Mouse (Mus musculus) limb, embryonic 14.5 days (tissue): ENCODE measurements around the gene Ppp4r4. TPM values are rescaled to one million over a fixed set of nuclear protein-coding genes. Genes with fewer than 3 reads are reported as not detected.
"Not testable (repeated sequence)": the region's sequence is repeated elsewhere in the genome, so short reads cannot be mapped to it uniquely, and the experiment has no call there.

Source experiments
- ATAC-seq: fragments of 200-750 bp; cut with Nextera tagmentation; 2 replicates; pipeline ENCODE4 v1.8.0; 2017; ENCODE audit warnings: low read depth, moderate number of reproducible peaks, moderate TSS enrichment; ENCODE audit not compliant: low FRiP score
- DNase-seq: peaks from one replicate; pipeline ENCODE4 v3.0.0-alpha.2; 2015; ENCODE audit warnings: low spot score
- H3K27ac ChIP-seq: fragments of 300-500 bp; sonication (generic); replicated peaks from 2 replicates; pipeline ENCODE4 v1.5.1; 2014; ENCODE audit warnings: low read depth, mild to moderate bottlenecking, low read length, moderate library complexity, mixed read lengths
- H3K27me3 ChIP-seq: fragments of 300-500 bp; sonication (generic); 2 replicates; pipeline ENCODE4 v1.6.1; 2014; ENCODE audit warnings: low read length, mixed read lengths; ENCODE audit not compliant: control insufficient read depth, insufficient read depth
- H3K36me3 ChIP-seq: fragments of 300-500 bp; sonication (generic); 2 replicates; pipeline ENCODE4 v1.6.1; 2014; ENCODE audit warnings: mild to moderate bottlenecking, low read length, moderate library complexity, mixed read lengths; ENCODE audit not compliant: control insufficient read depth, insufficient read depth
- H3K4me1 ChIP-seq: fragments of 300-500 bp; sonication (generic); 2 replicates; pipeline ENCODE4 v1.6.1; 2014; ENCODE audit warnings: antibody characterized with exemption, low read length, mixed read lengths; ENCODE audit not compliant: control insufficient read depth, insufficient read depth
- H3K4me2 ChIP-seq: fragments of 300-500 bp; sonication (generic); replicated peaks from 2 replicates; pipeline ENCODE4 v1.6.1; 2014; ENCODE audit warnings: low read depth, mild to moderate bottlenecking, low read length, moderate library complexity; ENCODE audit not compliant: severe bottlenecking
- H3K4me3 ChIP-seq: fragments of 300-500 bp; sonication (generic); replicated peaks from 2 replicates; pipeline ENCODE4 v1.5.1; 2014; ENCODE audit warnings: low read length
- H3K9ac ChIP-seq: fragments of 300-500 bp; sonication (generic); 2 replicates; pipeline ENCODE4 v1.6.1; 2014; ENCODE audit warnings: mild to moderate bottlenecking, low read depth, low read length, moderate library complexity; ENCODE audit not compliant: severe bottlenecking
- H3K9me3 ChIP-seq: fragments of 300-500 bp; sonication (generic); 2 replicates; pipeline ENCODE4 v1.6.1; 2016; ENCODE audit warnings: low read length; ENCODE audit not compliant: control insufficient read depth
- POLR2A ChIP-seq: fragments of 200-500 bp; IDR thresholded peaks from 2 replicates; pipeline ENCODE4 v1.8.0; 2012; ENCODE audit warnings: inconsistent platforms, mild to moderate bottlenecking, moderate library complexity, borderline replicate concordance; ENCODE audit not compliant: insufficient read depth, insufficient read length; ENCODE audit errors: extremely low read depth
- WGBS: fragments of 180-500 bp; shearing (Covaris S2); extraction: QIAGEN DNeasy Blood & Tissue Kit; methylation state at CpG from one replicate; pipeline ENCODE4 v1.1.7; 2014; 5-methylcytosine and 5-hydroxymethylcytosine counted together
- polyA plus RNA-seq, 2 experiments: library from polyadenylated mRNA; depleted of rRNA in 1 of 2; stranded (reverse) in 1 of 2; unstranded in 1 of 2; fragments of >200 nt; fragmentation: Nextera tagmentation in 1 of 2; extraction: Ambion mirVana in 1 of 2; gene quantifications; 2 replicates each; pipeline versions ENCODE4 v1.2.1 to v1.2.3; 2012 to 2014

Ppp4r4 gene
- polyA plus RNA-seq, 2 experiments, result 0.62 to 1.9 TPM

- ATAC-seq (no peak), DNase-seq (no peak)
- Histone ChIP-seq H3K4me3 (no peak overlapping the region), H3K27me3 (no peaks in the 10 kb centered on the region), H3K27ac (no peak overlapping the region), H3K9ac (no peak overlapping the region), H3K36me3 (no peaks in the 10 kb centered on the region), H3K4me2 (no peak overlapping the region), H3K4me1 (no peaks in the 10 kb centered on the region), H3K9me3 (no peaks in the 10 kb centered on the region)
- 84% methylated on average over 5 of the region's 5 CpGs for WGBS
- no peak for TF ChIP-seq POLR2A
These were observed 128.0 kb downstream of the Ppp4r4 start for GRCm38 (mm10) chr12:103660076-103660475.

- DNase-seq, H3K27me3 ChIP-seq, H3K4me3 ChIP-seq, H3K9ac ChIP-seq, H3K27ac ChIP-seq, ATAC-seq, H3K36me3 ChIP-seq, H3K9me3 ChIP-seq, H3K4me2 ChIP-seq, H3K4me1 ChIP-seq: not testable (repeated sequence)
These were observed 130.0 kb downstream of the Ppp4r4 start for GRCm38 (mm10) chr12:103662053-103662452.

Other genes starting within 250 kb of the Ppp4r4 start
- gene Fam181a, start 221.3 kb upstream of the Ppp4r4 start, polyA plus RNA-seq (2012; rRNA removed), result 0.16 and 0.31 TPM in 2 replicates
- gene Fam181a, start 221.3 kb upstream of the Ppp4r4 start, polyA plus RNA-seq (2014; fragmentation: Nextera tagmentation; extraction: Ambion mirVana), result 0.14 TPM in 1 of 2 replicates, not detected in the other
- gene Asb2, start 176.3 kb upstream of the Ppp4r4 start, polyA plus RNA-seq (2012; rRNA removed), result 13.8 and 18.2 TPM in 2 replicates
- gene Asb2, start 176.3 kb upstream of the Ppp4r4 start, polyA plus RNA-seq (2014; fragmentation: Nextera tagmentation; extraction: Ambion mirVana), result 7.4 and 11.7 TPM in 2 replicates
- 9.5 and 10.5 TPM in 2 replicates for gene Otub2, start 143.6 kb upstream of the Ppp4r4 start, polyA plus RNA-seq (2012; rRNA removed)
- gene Otub2, start 143.6 kb upstream of the Ppp4r4 start, polyA plus RNA-seq (2014; fragmentation: Nextera tagmentation; extraction: Ambion mirVana), result 13.2 and 14.0 TPM in 2 replicates
- gene 9330161L09Rik, start 124.5 kb upstream of the Ppp4r4 start, polyA plus RNA-seq (2012; rRNA removed), result 0.47 and 1.0 TPM in 2 replicates
- gene 9330161L09Rik, start 124.5 kb upstream of the Ppp4r4 start, polyA plus RNA-seq (2014; fragmentation: Nextera tagmentation; extraction: Ambion mirVana), result 0.32 and 0.68 TPM in 2 replicates
- 44.1 and 53.2 TPM in 2 replicates for gene Ddx24, start 106.5 kb upstream of the Ppp4r4 start, polyA plus RNA-seq (2012; rRNA removed)
- gene Ddx24, start 106.5 kb upstream of the Ppp4r4 start, polyA plus RNA-seq (2014; fragmentation: Nextera tagmentation; extraction: Ambion mirVana), result 81.5 and 91.3 TPM in 2 replicates
- gene Ifi27, start 98.1 kb upstream of the Ppp4r4 start, polyA plus RNA-seq (2012; rRNA removed), result 87.1 and 100 TPM in 2 replicates
- gene Ifi27, start 98.1 kb upstream of the Ppp4r4 start, polyA plus RNA-seq (2014; fragmentation: Nextera tagmentation; extraction: Ambion mirVana), result 49.5 and 50.5 TPM in 2 replicates
- 10.2 and 14.8 TPM in 2 replicates for gene Ifi27l2a, start 88.6 kb upstream of the Ppp4r4 start, polyA plus RNA-seq (2012; rRNA removed)
- 12.3 and 14.0 TPM in 2 replicates for gene Ifi27l2a, start 88.6 kb upstream of the Ppp4r4 start, polyA plus RNA-seq (2014; fragmentation: Nextera tagmentation; extraction: Ambion mirVana)
- not detected in 2 replicates for gene Ifi27l2b, start 75.1 kb upstream of the Ppp4r4 start, polyA plus RNA-seq (2012; rRNA removed)
- not detected in 2 replicates for gene Ifi27l2b, start 75.1 kb upstream of the Ppp4r4 start, polyA plus RNA-seq (2014; fragmentation: Nextera tagmentation; extraction: Ambion mirVana)
- 0.01 TPM in 1 of 2 replicates, not detected in the other for gene Serpina10, start 99.2 kb downstream of the Ppp4r4 start, polyA plus RNA-seq (2012; rRNA removed)
- gene Serpina10, start 99.2 kb downstream of the Ppp4r4 start, polyA plus RNA-seq (2014; fragmentation: Nextera tagmentation; extraction: Ambion mirVana), result not detected in 2 replicates
- 0.04 and 0.34 TPM in 2 replicates for gene Serpina6, start 124.9 kb downstream of the Ppp4r4 start, polyA plus RNA-seq (2012; rRNA removed)
- gene Serpina6, start 124.9 kb downstream of the Ppp4r4 start, polyA plus RNA-seq (2014; fragmentation: Nextera tagmentation; extraction: Ambion mirVana), result not detected in 2 replicates
- gene Serpina16, start 143.9 kb downstream of the Ppp4r4 start, polyA plus RNA-seq (2012; rRNA removed), result not detected in 2 replicates
- not detected in 2 replicates for gene Serpina16, start 143.9 kb downstream of the Ppp4r4 start, polyA plus RNA-seq (2014; fragmentation: Nextera tagmentation; extraction: Ambion mirVana)
- 0.05 TPM in 1 of 2 replicates, not detected in the other for gene Serpina1f, start 163.2 kb downstream of the Ppp4r4 start, polyA plus RNA-seq (2012; rRNA removed)
- gene Serpina1f, start 163.2 kb downstream of the Ppp4r4 start, polyA plus RNA-seq (2014; fragmentation: Nextera tagmentation; extraction: Ambion mirVana), result not detected in 2 replicates
- gene Serpina1d, start 241.3 kb downstream of the Ppp4r4 start, polyA plus RNA-seq (2012; rRNA removed), result 0.06 and 0.14 TPM in 2 replicates
- gene Serpina1d, start 241.3 kb downstream of the Ppp4r4 start, polyA plus RNA-seq (2014; fragmentation: Nextera tagmentation; extraction: Ambion mirVana), result not detected in 2 replicates